Mouse (Mus musculus): Measurements from ENCODE around the gene Aoc3.
"Not testable (repeated sequence)": the region's sequence is repeated elsewhere in the genome, so short reads cannot be mapped to it uniquely, and the experiment has no call there.

The Aoc3 gene

DNA sequence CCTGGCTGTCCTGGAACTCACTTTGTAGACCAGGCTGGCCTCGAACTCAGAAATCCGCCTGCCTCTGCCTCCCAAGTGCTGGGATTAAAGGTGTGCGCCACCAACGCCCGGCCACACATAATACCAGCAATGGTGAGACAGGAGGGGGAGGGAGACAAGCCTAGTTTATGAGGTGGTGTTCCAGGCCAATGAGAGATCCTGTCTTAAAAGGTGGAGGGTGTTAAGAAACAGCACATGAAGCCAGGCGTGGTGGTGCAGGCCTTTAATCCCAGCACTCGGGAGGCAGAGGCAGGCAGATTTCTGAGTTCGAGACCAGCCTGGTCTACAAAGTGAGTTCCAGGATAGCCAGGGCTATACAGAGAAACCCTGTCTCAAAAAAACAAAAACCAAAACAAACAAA lies 47.8 kb downstream of the Aoc3 start:
- DNase-seq, result not testable (repeated sequence)

DNA sequence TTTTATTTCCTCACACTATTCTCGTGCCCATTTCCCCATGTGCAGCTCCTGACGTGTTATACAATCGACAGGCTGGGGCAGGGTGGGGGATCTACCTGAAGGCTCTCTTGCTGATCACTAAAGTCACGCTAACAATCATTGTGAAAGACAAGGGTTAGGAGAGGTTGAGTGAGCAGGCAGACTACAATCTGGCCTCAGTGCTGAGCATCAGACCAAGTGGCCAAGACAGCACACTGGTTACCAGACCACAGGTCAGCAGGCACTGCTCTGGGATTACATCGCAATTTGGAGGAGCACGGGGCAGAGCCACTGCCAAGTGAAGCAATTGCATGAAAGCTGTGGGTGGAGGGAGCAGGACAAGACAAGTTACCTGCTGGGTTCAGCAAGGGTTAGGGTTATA lies 48.5 kb downstream of the Aoc3 start:
- no peak for DNase-seq

DNA sequence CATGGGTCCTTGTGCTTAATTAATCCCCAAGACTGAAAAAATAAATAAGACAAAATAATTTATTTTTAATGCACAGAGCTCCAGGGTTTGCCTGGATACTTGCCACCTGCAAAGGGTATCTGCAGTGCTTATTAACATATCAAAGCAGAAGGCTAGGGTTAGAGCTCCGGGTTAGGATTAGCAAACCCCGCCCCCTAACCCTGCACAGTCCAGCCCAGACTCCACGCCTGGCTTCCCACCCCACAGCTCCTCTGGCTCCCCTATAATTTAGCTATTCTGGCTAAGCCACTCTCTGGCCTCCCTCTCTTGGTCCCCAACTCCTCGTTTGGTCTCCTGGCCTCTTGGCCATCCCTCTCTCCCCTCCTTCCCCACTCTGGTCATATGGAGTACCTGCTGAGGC lies 51.4 kb downstream of the Aoc3 start:
- DNase-seq, result no peak

Data from cerebellum, adult 11-12 months (tissue).